Mouse (Mus musculus) hindbrain, embryonic 13.5 days (tissue): ENCODE data around the gene Map4k1. TPM values are rescaled to one million over a fixed set of nuclear protein-coding genes. Genes with fewer than 3 reads are reported as not detected.

ENCODE experiments used
- ATAC-seq: fragments of 200-750 bp; cut with Nextera tagmentation; 2 replicates; pipeline ENCODE4 v1.8.0; 2017; ENCODE audit warnings: moderate TSS enrichment; ENCODE audit not compliant: low FRiP score
- H3K27ac ChIP-seq: fragments of 300-500 bp; sonication (generic); 2 replicates; pipeline ENCODE4 v1.5.1; 2015; ENCODE audit warnings: inconsistent platforms, mild to moderate bottlenecking, moderate library complexity
- H3K27me3 ChIP-seq: fragments of 300-500 bp; sonication (generic); 2 replicates; pipeline ENCODE4 v1.6.1; 2015; ENCODE audit warnings: mild to moderate bottlenecking, inconsistent platforms
- H3K36me3 ChIP-seq: fragments of 300-500 bp; sonication (generic); 2 replicates; pipeline ENCODE4 v1.6.1; 2015; ENCODE audit warnings: mild to moderate bottlenecking, inconsistent platforms
- H3K4me1 ChIP-seq: fragments of 300-500 bp; sonication (generic); replicated peaks from 2 replicates; pipeline ENCODE4 v1.6.1; 2015; ENCODE audit warnings: inconsistent platforms
- H3K4me2 ChIP-seq: fragments of 300-500 bp; sonication (generic); 2 replicates; pipeline ENCODE4 v1.6.1; 2015; ENCODE audit warnings: inconsistent platforms, mild to moderate bottlenecking, moderate library complexity
- H3K4me3 ChIP-seq: fragments of 300-500 bp; sonication (generic); 2 replicates; pipeline ENCODE4 v1.5.1; 2015; ENCODE audit warnings: mild to moderate bottlenecking, inconsistent platforms
- H3K9ac ChIP-seq: fragments of 300-500 bp; sonication (generic); 2 replicates; pipeline ENCODE4 v1.6.1; 2015; ENCODE audit warnings: mild to moderate bottlenecking, inconsistent platforms
- H3K9me3 ChIP-seq: fragments of 300-500 bp; sonication (generic); 2 replicates; pipeline ENCODE4 v1.6.1; 2016; ENCODE audit warnings: inconsistent platforms
- WGBS: fragments of 180-500 bp; shearing (Covaris S2); methylation state at CpG from one replicate; pipeline ENCODE4 v1.1.7; 2015; 5-methylcytosine and 5-hydroxymethylcytosine counted together
- polyA plus RNA-seq: library from polyadenylated mRNA; unstranded; fragments of >200 nt; fragmentation: Nextera tagmentation; extraction: Ambion mirVana; gene quantifications from 2 replicates; pipeline ENCODE4 v1.2.1, GENCODE M21; 2015

The Map4k1 gene
- polyA plus RNA-seq = 4.1 and 6.4 TPM in 2 replicates

DNA sequence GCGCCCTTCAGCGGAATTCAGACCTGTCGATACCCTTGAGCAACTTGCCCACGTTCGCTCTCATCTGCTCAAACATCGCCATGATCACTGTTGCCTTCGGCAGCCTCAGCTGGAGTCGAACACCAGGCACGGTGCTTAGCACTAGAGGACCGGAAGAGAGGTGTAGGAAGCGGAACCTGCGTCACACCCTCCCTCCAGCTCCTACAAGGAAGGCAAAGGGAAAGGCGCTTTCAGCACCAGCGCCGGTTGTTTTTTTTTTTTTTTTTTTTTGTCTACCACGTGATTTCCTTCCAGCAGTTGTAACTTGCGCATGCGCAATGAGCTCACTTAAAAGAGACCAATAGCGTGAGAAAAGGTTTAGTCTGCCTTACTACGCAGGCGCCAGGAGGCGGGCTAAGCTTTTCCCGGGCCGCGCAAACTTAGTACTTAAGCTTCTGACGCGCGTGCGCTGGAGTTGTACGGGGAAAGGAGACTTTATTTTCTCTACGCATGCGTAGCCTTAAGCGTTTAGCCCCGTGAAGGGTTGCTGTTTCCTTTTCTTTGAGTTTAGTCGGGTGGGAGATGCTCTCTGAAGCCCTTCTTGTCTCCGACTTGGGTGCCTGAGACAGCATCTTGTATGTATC lies at the start of gene Map4k1, which contains the start of gene Eif3k:
Gene Map4k1 (plus strand): TSS at position 400 of the 623 bp plus-strand sequence.
Gene Eif3k (minus strand): TSS at position 214 of the 623 bp plus-strand sequence.
- ATAC-seq = peak; percentile 95
- WGBS = under 1% methylated on average over 36 of the region's 36 CpGs

DNA sequence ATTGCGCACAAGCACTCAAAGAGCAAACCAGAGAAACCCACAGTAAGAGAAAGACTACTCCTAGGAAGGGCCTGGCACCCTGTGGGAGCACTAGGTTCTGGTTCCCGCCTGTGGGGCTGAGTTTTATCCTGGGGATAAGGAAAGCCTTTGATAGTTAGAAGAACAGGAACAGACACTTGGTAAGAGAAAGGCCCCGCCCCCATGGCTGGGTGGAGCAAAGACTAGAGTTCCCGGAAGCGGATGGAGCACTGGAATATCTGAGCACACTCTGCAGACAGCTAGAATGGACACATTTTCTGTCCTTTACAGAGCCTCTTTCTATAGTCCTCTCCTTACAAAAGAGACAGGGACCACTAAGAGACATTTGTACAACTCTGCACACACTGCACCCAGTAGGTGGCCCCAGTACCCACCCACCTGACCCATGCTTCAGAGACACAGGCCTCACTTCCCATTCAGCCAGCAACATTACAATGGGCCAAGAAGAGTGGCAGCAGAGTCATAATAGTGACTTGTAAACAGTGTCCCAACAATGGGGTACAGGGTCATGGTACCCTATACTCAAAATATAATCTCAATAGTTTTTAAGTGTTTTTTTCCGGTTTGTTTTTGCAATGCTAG lies 49.3 kb upstream of the Map4k1 start:
- Histone ChIP-seq H3K4me2 (no peak overlapping the region), H3K36me3 (no peaks in the 10 kb centered on the region), H3K9me3 (no peaks in the 10 kb centered on the region), H3K4me3 (no peak overlapping the region), H3K9ac (no peak overlapping the region), H3K27me3 (no peaks in the 10 kb centered on the region), H3K27ac (no peak overlapping the region), H3K4me1 (peaks cover 50% of the 10 kb centered on the region)
- ATAC-seq = no peak
- whole genome bisulfite sequencing = 83% methylated on average over 6 of the region's 6 CpGs

More for the DNA sequence above, at the start of gene Map4k1, which contains the start of gene Eif3k:
- Histone ChIP-seq H3K4me2 (peak within 1 kb of the TSS; percentile 98), H3K9ac (peak within 1 kb of the TSS; percentile 86), H3K36me3 (peaks cover 27% of the 10 kb centered on the region), H3K27ac (peak within 1 kb of the TSS; percentile 81), H3K4me3 (peak within 1 kb of the TSS; percentile 77), H3K27me3 (no peaks in the 10 kb centered on the region), H3K4me1 (peaks cover 16% of the 10 kb centered on the region), H3K9me3 (no peaks in the 10 kb centered on the region)

DNA sequence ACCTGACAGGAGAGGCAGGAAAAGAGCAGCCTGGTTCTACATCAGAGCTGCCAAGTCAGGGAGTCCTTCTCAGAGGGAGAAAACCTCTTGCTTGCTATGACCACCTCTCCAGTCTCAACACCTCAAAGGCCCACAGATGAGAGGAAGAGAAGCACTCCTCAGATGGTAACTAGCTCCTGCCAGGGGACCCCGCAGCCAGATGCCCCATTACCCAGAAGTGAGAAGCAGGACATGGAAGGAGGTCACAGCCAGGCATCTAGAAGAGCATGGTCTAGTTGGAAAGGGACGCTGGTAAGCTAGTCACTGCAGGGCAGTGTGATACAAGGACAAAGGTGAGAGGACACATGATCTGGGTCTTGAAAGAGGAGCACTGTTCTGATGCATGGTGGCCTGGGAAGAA lies 48.0 kb upstream of the Map4k1 start:
- H3K4me1 ChIP-seq = peaks cover 56% of the 10 kb centered on the region
- no peak overlapping the region for H3K9ac ChIP-seq
- H3K9me3 ChIP-seq = no peaks in the 10 kb centered on the region
- WGBS = 90% methylated on average over 2 of the region's 2 CpGs
- no peak overlapping the region for H3K4me3 ChIP-seq
- no peaks in the 10 kb centered on the region for H3K36me3 ChIP-seq
- H3K27ac ChIP-seq = no peak overlapping the region; the same call in 1 of the 2 replicates
- no peaks in the 10 kb centered on the region for H3K27me3 ChIP-seq
- ATAC-seq = no peak
- H3K4me2 ChIP-seq = no peak overlapping the region

DNA sequence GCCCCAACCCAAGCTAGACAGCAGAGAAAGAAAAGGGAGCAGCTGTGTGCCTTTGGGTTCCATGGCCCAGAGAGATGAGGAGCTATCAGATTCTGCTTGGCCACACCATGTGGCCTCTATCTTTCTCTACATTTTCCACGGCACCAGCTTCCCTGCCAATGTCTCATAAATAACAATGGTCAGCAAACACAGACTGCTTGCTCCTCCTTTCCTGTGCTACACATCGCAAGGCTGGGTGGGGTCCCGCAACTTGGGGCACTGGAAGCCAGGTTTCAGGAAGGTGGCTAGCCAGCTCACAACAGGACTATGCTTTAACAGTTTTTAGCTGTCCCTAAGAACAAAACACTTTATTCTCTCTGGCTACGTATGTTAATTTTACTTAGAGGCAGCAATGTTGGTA lies 45.1 kb upstream of the Map4k1 start:
- Histone ChIP-seq H3K4me1 (peaks cover 57% of the 10 kb centered on the region), H3K27me3 (no peaks in the 10 kb centered on the region), H3K4me2 (no peak overlapping the region), H3K9ac (no peak overlapping the region), H3K9me3 (no peaks in the 10 kb centered on the region), H3K36me3 (no peaks in the 10 kb centered on the region), H3K27ac (peak overlapping the region; percentile 53; the same call in 1 of the 2 replicates), H3K4me3 (no peak overlapping the region)
- ATAC-seq = no peak
- WGBS = 57% methylated on average over 4 of the region's 4 CpGs

DNA sequence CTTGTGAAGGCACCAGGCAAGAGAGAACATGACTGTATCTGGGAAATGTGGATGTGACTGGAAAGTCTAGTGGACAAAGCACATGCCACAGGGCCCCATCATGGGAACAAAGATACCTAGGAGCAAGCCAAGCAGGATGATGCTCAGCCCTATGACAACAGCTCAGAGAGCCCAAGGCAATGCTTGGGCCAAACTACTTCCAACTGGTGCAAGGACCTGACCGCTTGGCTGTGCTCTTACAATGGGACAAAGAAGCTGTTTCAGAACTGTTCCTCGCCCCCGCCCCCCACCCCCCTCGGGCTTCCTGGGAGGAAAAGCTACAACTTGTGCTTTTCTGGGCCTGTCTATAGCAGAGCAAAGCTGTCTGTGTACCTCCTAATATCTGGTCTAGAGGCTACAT lies 43.2 kb upstream of the Map4k1 start:
- no peak for ATAC-seq
- WGBS = 68% methylated on average over 4 of the region's 4 CpGs
- peak overlapping the region; percentile 45 for H3K27ac ChIP-seq

DNA sequence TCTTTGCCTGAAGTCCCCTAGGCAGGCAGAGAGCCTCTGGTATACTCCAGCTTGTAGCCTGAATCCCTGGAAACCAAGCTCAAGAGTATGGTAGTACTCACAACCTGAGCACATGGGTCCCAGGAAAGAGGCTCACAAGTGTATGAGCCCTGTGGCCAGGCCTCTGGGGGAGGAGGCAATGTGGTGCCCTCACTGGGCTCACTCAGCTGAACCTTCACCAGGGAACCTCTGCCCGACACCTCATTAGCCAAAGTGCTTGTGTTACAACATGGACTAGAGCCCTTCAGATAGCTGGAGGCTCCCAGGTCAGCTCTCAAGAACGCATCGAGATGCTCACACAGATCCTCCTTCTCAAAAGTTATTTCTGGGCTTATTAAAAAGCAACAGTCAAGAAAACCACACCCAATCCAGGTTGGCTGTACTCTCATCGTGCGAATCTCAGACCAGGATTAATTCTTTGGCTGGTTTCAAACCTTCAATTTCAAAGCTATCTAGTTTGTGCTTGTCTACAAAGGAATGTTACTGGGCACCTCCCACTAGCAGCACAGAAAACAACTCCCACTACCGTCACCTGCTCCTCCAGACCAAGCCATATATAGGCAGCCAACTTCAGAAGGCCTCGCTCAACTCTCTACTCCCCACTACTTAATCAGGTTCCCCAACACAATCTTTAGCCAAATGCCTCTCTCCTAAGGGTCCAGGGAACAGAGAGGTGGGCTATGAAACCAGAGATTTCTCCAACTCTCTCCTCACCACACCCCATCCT lies 42.2 kb upstream of the Map4k1 start:
- WGBS = 89% methylated on average over 7 of the region's 7 CpGs
- no peak overlapping the region for H3K4me3 ChIP-seq

More for the DNA sequence above, 43.2 kb upstream of the Map4k1 start:
- no peak overlapping the region for H3K4me2 ChIP-seq
- peaks cover 55% of the 10 kb centered on the region for H3K4me1 ChIP-seq
- H3K36me3 ChIP-seq = no peaks in the 10 kb centered on the region
- H3K9ac ChIP-seq = no peak overlapping the region
- H3K27me3 ChIP-seq = no peaks in the 10 kb centered on the region
- H3K9me3 ChIP-seq = no peaks in the 10 kb centered on the region
- no peak overlapping the region for H3K4me3 ChIP-seq

DNA sequence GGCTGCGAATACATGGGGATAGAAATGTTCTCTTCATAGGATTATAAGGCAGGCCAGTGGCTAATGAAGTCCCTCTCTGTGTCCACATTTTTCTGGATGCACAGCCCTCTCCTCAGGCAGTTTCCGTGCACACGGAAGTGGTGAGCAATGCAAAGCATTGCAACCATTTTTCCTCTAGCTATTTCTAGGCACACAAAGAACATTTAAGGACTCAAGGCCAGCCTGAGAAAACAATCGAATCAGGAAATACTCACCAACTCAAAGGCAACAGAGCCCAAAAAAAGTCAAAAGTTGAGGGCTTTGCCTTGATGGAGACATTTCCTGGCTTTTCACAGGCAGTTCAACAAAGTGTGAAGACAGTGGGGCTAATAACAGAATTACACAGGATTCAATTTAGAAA lies 40.7 kb upstream of the Map4k1 start:
- Histone ChIP-seq H3K4me1 (peaks cover 59% of the 10 kb centered on the region), H3K4me2 (no peak overlapping the region), H3K4me3 (no peak overlapping the region), H3K9ac (no peak overlapping the region), H3K27ac (peak overlapping the region; percentile 30; the same call in 1 of the 2 replicates), H3K36me3 (no peaks in the 10 kb centered on the region), H3K9me3 (no peaks in the 10 kb centered on the region), H3K27me3 (no peaks in the 10 kb centered on the region)
- ATAC-seq = no peak
- 85% methylated on average over 4 of the region's 4 CpGs for WGBS

More for the DNA sequence above, 42.2 kb upstream of the Map4k1 start:
- no peak overlapping the region for H3K4me2 ChIP-seq
- no peaks in the 10 kb centered on the region for H3K9me3 ChIP-seq
- no peak for ATAC-seq
- H3K9ac ChIP-seq = no peak overlapping the region
- H3K27me3 ChIP-seq = no peaks in the 10 kb centered on the region
- no peaks in the 10 kb centered on the region for H3K36me3 ChIP-seq
- H3K4me1 ChIP-seq = peaks cover 51% of the 10 kb centered on the region
- H3K27ac ChIP-seq = no peak overlapping the region

DNA sequence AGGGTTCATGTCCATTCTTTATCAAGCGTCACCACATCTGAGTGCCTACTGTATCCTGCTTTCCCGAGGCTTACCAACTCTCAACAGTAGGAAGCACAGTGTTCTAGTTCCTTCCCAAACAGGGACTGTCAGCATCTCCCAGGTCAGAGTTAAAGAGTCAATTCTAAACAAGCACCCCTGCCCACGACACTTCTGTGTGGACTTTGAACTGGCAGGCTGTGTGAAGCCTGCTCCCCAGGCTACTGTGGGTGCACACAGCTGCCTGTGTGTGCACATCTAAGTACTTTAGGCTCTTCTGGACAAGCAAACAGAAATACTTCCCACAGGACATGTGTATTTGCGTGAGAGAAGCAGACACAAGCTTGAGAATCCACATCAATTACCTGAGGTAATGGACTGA lies 40.3 kb upstream of the Map4k1 start:
- H3K27ac ChIP-seq = peak overlapping the region; percentile 59; the same call in 1 of the 2 replicates
- 76% methylated on average over 4 of the region's 4 CpGs for WGBS
- no peaks in the 10 kb centered on the region for H3K9me3 ChIP-seq
- H3K4me1 ChIP-seq = peaks cover 59% of the 10 kb centered on the region
- H3K27me3 ChIP-seq = no peaks in the 10 kb centered on the region
- ATAC-seq = no peak
- no peaks in the 10 kb centered on the region for H3K36me3 ChIP-seq
- no peak overlapping the region for H3K4me2 ChIP-seq
- no peak overlapping the region for H3K9ac ChIP-seq
- no peak overlapping the region for H3K4me3 ChIP-seq

DNA sequence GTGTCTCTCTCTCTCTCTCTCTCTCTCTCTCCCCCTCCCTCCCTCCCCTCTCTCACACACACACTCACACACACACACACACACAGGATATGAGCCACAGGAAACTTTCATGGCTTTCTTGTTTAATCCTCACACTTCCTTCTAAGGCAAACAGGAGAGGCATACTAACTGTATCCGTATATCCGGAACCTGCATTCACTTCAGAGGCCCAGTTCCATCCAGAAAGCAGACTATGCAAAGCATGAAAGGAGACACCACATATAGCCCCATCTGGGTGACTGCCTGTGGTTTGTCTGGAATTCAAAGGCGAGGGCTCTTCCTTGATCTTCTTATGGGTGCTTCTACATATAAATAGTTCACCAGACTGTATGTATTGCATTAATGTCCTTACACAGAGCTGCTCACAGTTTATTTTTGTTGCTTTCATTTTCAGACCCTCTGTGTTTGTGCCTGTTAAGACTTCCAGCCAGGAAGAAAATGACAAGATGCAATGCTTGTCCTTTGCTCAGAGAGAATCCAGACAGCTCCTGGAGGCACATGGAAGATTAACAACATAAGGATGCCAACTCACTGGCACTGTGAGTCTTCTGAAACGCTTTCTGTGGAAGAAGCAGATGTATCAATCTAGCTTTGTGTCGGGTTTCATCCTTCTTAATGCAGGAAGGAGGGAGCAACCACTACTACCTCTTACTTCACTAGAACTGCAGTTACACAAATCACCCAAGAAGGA lies 38.2 kb upstream of the Map4k1 start:
- Histone ChIP-seq H3K9me3 (no peaks in the 10 kb centered on the region), H3K9ac (no peak overlapping the region), H3K36me3 (no peaks in the 10 kb centered on the region), H3K4me2 (no peak overlapping the region), H3K4me1 (peaks cover 56% of the 10 kb centered on the region), H3K27me3 (no peaks in the 10 kb centered on the region), H3K27ac (peak overlapping the region; percentile 14; the same call in 1 of the 2 replicates), H3K4me3 (no peak overlapping the region)
- ATAC-seq = no peak
- WGBS = 76% methylated on average over 5 of the region's 5 CpGs

DNA sequence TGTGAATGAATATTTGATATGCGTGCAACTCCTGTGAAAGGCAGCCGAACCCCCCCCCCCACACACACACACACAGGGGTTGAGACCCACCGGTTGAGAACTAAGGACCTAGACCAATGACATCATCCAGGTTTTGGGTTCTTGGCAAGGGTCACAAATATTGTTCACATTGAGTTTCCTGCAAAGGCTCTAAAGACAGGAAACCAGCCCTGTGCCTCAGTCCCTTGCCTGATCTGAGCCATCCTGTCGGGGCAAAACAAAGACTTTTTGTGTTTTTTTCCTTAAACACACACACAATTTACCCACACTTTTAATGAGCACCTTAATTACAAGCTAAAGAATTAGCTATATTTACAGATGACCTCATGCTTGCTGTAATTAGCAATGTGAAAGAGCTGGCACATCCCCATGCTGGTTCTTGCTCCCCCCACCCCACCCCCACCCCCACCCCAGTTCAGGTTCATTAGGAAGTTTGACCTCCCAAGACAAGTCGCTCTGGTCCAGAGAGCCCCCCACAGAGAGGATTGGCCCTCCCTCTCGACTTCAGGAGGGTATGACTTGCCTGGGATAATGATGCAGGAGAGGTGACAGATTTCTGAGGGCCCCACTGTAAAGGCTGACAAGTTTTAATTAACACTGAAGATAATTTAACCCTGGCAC lies 37.0 kb upstream of the Map4k1 start:
- Histone ChIP-seq H3K4me3 (no peak overlapping the region), H3K36me3 (no peaks in the 10 kb centered on the region), H3K27ac (peak overlapping the region; percentile 62; the same call in 1 of the 2 replicates), H3K9me3 (no peaks in the 10 kb centered on the region), H3K9ac (no peak overlapping the region), H3K27me3 (no peaks in the 10 kb centered on the region), H3K4me2 (no peak overlapping the region), H3K4me1 (peaks cover 51% of the 10 kb centered on the region)
- no peak for ATAC-seq
- 51% methylated on average over 6 of the region's 6 CpGs for WGBS

DNA sequence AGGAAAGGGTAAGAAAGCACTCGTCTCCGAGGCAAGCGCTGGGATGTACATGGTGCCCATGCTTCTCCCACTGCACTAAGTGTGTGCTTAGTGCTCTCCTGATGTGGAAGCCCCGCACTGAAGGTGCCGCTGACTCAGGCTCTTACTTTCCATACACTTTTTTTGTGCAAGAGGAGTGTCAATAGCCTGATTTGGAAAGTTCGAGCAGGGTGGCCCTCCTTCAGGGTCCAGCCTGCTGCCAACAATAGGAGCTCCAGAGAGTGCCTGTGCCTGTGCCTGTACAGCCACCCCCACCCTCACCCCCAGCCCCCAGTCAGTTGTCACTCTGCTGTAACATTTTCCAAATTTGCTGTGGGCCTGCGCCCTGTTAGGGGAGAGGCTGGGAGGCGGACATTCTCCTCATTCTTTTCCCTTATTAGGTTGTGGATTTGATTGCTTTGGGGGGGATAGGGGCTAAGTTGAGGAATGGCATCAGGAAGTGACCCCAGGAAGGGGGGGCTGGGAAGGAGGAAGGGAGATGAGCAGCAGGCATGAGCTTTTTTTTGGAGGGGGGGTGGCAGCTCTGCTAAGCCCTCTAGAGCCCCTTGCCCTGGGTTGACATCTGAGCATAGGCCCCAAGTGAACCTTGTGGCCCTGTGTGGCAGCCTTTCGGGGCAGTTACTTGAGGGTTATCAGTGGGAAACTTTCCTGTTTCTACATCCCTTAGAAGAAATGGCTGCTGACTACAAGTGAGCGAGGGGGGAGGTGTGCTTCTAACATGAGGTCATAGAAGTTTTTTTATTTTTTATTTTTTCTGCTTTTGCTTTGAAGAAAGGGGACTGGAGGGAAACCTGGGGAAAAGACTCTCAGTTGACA lies 36.2 kb upstream of the Map4k1 start:
- H3K4me2 ChIP-seq = no peak overlapping the region
- 49% methylated on average over 10 of the region's 10 CpGs for WGBS
- ATAC-seq = no peak
- H3K27me3 ChIP-seq = no peaks in the 10 kb centered on the region
- H3K36me3 ChIP-seq = no peaks in the 10 kb centered on the region
- H3K9me3 ChIP-seq = no peaks in the 10 kb centered on the region
- H3K4me3 ChIP-seq = no peak overlapping the region
- peaks cover 45% of the 10 kb centered on the region for H3K4me1 ChIP-seq
- no peak overlapping the region for H3K9ac ChIP-seq
- H3K27ac ChIP-seq = peak overlapping the region; percentile 62
